Mouse (Mus musculus): ENCODE results near the gene Pafah2. TPM values are rescaled to one million over a fixed set of nuclear protein-coding genes. Genes with fewer than 3 reads are reported as not detected.

The Pafah2 gene
- not detected in 2 replicates for polyA plus RNA-seq (2012)

DNA sequence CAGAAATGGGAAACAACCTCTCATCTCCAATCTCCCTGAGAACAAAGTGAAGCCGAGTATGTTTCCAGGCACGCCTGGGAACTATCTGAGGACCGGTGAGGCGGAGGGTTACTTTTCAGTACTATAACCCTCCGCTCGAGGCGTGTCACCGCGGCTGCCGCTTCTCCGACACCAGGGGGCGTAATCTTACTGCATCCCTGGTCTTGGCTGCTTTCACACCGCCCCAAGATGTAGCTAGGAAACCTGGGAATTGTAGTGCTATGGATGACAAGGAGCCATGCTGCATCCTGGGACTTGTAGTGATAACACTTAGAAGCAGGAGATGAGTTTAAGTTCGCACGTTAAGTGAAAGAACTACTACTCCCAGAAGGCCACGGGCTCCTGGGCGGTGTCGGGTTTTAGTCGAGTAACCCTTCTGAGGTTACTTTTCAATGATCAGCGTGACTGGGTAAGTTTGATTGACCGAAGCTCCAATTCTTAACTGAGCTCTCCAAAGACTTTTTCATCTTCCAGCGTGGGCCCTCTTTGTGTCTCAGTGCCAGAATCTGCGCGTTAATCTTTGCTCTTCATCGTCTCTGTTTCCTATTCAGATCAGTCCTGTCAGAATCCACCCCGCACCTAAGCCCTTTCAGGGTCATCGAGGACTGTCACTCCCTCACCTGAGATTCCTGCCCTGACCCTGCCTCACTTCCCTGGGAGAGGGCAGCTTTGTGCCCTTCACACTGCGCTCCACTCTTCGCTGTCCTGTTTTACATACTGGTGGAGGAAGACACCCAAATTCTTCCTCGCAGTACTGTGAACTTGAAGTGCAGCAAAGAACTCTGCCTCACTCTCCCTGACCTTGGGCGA is at the start of gene Pafah2:
Pafah2 (plus strand) TSS at position 344 of the 849 bp plus-strand sequence.
- no peak for TF ChIP-seq TAL1 (IDR thresholded peaks at IDR 0.05; ENCODE audit: low read length)
- peaks cover 3% of the 10 kb centered on the region for H3K27me3 ChIP-seq (ENCODE audit: control insufficient read depth)
- no peaks in the 10 kb centered on the region for H3K9me3 ChIP-seq (ENCODE audit: control insufficient read depth, low read length)
- peaks cover 18% of the 10 kb centered on the region for H3K4me1 ChIP-seq (ENCODE audit: control insufficient read depth)
- H3K36me3 ChIP-seq (ENCODE audit: control insufficient read depth) = no peaks in the 10 kb centered on the region
- peak within 1 kb of the TSS; percentile 54 for H3K4me3 ChIP-seq (replicated peaks)

DNA sequence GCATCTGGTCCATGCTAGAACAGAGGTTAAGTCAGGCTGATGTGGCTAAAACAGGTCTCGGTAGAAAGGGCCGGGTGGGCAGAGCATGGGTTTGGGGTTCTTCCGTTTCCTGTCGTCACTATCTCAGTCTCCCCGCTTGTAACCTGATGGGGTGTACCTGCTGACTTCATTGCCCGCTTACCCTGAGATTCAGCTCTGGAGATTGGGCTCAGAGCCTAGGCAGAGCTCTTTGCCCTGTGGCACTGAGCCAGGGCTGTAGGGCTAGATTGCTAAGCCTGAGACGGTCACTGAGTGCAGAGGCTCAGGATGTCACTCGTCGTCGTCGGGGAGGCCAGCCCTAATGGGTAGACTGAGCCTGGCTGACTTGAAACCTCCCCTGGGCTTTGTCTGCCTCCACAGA is 48.0 kb upstream of the Pafah2 start:
- Histone ChIP-seq H3K4me1 (ENCODE audit: control insufficient read depth) (no peaks in the 10 kb centered on the region), H3K9me3 (ENCODE audit: control insufficient read depth, low read length) (peaks cover 4% of the 10 kb centered on the region; the same call in 1 of the 2 replicates), H3K4me3 (replicated peaks) (no peak overlapping the region)

DNA sequence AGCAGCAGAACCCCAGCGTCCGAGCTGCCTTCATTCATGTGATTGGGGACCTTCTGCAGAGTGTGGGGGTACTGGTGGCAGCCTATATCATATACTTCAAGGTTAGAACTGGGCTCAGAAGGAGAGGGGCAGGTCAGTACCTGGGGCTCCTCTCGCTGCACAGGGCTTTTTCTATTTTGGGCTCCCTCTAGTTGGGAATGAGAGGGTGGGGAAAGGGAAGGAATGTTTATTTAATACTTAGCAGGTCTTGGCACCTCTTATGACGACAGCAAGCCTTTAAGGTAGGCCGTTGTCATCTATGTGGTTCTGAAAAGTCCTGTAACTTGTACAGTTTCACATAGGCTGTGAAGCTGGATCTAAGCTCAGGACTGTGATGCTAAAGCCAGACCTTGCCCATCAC is 47.6 kb upstream of the Pafah2 start:
- Histone ChIP-seq H3K4me1 (ENCODE audit: control insufficient read depth) (no peaks in the 10 kb centered on the region), H3K9me3 (ENCODE audit: control insufficient read depth, low read length) (no peaks in the 10 kb centered on the region; the same call in 1 of the 2 replicates), H3K27me3 (ENCODE audit: control insufficient read depth) (peaks cover 22% of the 10 kb centered on the region), H3K4me3 (replicated peaks) (no peak overlapping the region), H3K36me3 (ENCODE audit: control insufficient read depth) (no peaks in the 10 kb centered on the region)
- TF ChIP-seq GATA1 (IDR thresholded peaks at IDR 0.05; ENCODE audit: low read length) (no peak), TAL1 (IDR thresholded peaks at IDR 0.05; ENCODE audit: low read length) (no peak)

More for the DNA sequence above, 48.0 kb upstream of the Pafah2 start:
- Histone ChIP-seq H3K27me3 (ENCODE audit: control insufficient read depth) (peaks cover 26% of the 10 kb centered on the region), H3K36me3 (ENCODE audit: control insufficient read depth) (no peaks in the 10 kb centered on the region)
- TF ChIP-seq GATA1 (IDR thresholded peaks at IDR 0.05; ENCODE audit: low read length) (no peak), TAL1 (IDR thresholded peaks at IDR 0.05; ENCODE audit: low read length) (no peak)

DNA sequence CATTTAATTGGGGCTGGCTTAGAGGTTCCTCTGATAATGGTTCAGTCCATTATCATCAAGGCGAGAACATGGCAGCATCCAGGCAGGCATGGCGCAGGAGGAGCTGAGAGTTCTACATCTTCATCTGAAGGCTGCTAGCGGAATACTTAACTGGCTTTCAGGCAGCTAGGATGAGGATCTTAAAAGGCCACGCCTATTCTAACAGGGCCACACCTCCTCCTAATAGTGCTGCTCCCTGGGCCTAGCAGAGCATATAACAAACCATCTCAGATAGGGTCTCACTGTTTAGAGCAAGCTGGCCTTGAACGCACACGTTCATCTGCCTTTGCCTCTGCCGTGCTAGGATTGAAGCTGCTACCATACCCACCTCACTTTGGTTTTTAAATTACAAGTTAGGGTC is 46.3 kb upstream of the Pafah2 start:
- no peaks in the 10 kb centered on the region for H3K36me3 ChIP-seq (ENCODE audit: control insufficient read depth)
- H3K4me1 ChIP-seq (ENCODE audit: control insufficient read depth) = no peaks in the 10 kb centered on the region
- no peak for TF ChIP-seq TAL1 (IDR thresholded peaks at IDR 0.05; ENCODE audit: low read length)
- peaks cover 9% of the 10 kb centered on the region for H3K27me3 ChIP-seq (ENCODE audit: control insufficient read depth)
- H3K9me3 ChIP-seq (ENCODE audit: control insufficient read depth, low read length) = no peaks in the 10 kb centered on the region
- H3K4me3 ChIP-seq (replicated peaks) = no peak overlapping the region

DNA sequence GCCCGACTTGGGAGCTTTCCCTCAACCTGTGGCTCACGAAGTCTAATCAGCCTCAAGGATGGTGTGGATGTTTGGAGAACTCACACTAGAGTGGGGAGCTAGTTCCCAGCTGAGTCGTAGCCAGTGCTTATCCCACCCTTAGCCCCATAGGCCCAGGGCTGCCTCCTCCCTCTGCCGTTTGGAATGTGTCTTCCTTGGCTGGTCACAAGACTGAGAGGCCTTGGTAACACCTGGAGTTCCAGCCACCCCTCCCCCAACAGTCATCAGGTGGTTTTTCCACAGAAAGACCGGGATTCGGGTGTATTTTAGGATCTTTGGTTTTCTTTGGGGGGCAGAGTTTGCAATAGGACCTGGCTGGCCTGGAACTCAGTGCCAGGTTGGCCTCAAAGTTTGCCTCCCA is 45.5 kb upstream of the Pafah2 start:
- TF ChIP-seq GATA1 (IDR thresholded peaks at IDR 0.05; ENCODE audit: low read length) = no peak
- TF ChIP-seq TAL1 (IDR thresholded peaks at IDR 0.05; ENCODE audit: low read length) = no peak
- no peaks in the 10 kb centered on the region for H3K9me3 ChIP-seq (ENCODE audit: control insufficient read depth, low read length)
- H3K27me3 ChIP-seq (ENCODE audit: control insufficient read depth) = peaks cover 3% of the 10 kb centered on the region
- no peaks in the 10 kb centered on the region for H3K36me3 ChIP-seq (ENCODE audit: control insufficient read depth)
- H3K4me3 ChIP-seq (replicated peaks) = no peak overlapping the region
- H3K4me1 ChIP-seq (ENCODE audit: control insufficient read depth) = no peaks in the 10 kb centered on the region

DNA sequence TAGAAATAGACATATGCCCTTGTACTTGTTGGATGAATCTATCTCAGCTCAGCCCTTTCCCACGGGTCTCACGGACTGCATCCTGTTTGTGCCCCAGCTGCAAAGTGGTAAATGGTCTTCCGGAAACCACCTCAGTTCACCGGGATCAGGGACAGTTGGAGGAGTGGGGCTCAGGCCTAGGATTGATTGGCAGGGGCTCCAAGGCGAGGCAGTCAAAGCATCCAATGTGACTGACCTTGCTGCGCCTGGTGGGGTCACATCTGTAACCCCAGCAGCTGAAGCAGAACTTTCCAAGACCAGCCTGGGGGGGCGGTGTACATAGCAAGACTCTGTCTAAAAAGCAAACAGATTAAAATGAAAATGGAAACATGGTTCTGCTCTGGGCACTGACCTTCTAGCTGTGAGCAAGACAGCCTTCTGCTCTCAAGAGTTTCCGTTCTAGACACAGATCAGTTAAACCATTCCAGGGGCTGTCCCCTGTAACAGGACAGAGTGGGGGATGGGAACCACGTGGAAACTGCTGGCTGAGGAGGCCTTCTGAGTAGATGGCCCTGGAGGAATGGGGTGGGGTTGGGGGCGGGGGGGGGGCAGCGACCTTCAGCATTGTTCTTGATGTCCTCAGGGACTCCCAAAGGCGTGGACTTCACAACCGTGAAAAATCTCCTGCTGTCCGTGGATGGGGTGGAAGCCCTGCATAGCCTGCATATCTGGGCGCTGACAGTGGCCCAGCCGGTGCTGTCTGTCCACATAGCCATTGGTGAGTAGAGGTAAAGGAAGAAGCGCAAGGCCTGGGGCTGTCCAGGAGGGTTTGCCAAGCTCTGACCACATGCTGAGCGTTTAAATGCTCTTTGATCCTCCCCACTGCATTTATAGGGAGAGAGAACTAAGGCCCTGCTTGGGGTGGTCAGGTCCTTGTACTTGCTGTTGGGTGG is 44.5 kb upstream of the Pafah2 start:
- Histone ChIP-seq H3K4me1 (ENCODE audit: control insufficient read depth) (no peaks in the 10 kb centered on the region), H3K36me3 (ENCODE audit: control insufficient read depth) (no peaks in the 10 kb centered on the region)

DNA sequence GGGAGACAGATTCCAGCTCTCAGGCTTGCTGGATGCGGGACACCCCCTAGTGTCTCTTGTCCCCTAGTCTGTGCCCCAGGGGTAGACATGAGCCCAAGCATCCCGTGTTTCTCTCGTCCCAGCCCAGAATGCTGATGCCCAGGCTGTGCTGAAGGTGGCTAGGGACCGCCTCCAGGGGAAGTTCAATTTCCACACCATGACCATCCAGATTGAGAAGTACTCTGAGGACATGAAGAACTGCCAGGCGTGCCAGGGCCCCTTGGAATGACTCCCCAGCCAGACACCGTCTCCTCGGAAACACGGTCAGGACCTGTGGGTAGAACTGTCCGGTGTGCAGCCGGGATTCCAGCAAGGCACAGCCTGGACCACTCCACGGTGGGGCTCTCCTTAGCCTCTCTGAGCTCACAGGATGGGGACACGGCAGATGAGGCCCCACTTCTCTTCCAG is 43.8 kb upstream of the Pafah2 start:
- no peaks in the 10 kb centered on the region; the same call in 1 of the 2 replicates for H3K27me3 ChIP-seq (ENCODE audit: control insufficient read depth)
- H3K4me3 ChIP-seq (replicated peaks) = no peak overlapping the region
- no peaks in the 10 kb centered on the region for H3K9me3 ChIP-seq (ENCODE audit: control insufficient read depth, low read length)
- H3K4me1 ChIP-seq (ENCODE audit: control insufficient read depth) = peaks cover 2% of the 10 kb centered on the region; the same call in 1 of the 2 replicates
- H3K36me3 ChIP-seq (ENCODE audit: control insufficient read depth) = no peaks in the 10 kb centered on the region
- no peak for TF ChIP-seq GATA1 (IDR thresholded peaks at IDR 0.05; ENCODE audit: low read length)
- TF ChIP-seq TAL1 (IDR thresholded peaks at IDR 0.05; ENCODE audit: low read length) = no peak

More for the DNA sequence above, 44.5 kb upstream of the Pafah2 start:
- H3K9me3 ChIP-seq (ENCODE audit: control insufficient read depth, low read length) = no peaks in the 10 kb centered on the region
- no peaks in the 10 kb centered on the region for H3K27me3 ChIP-seq (ENCODE audit: control insufficient read depth)
- no peak for TF ChIP-seq TAL1 (IDR thresholded peaks at IDR 0.05; ENCODE audit: low read length)
- TF ChIP-seq GATA1 (IDR thresholded peaks at IDR 0.05; ENCODE audit: low read length) = no peak
- H3K4me3 ChIP-seq (replicated peaks) = no peak overlapping the region

DNA sequence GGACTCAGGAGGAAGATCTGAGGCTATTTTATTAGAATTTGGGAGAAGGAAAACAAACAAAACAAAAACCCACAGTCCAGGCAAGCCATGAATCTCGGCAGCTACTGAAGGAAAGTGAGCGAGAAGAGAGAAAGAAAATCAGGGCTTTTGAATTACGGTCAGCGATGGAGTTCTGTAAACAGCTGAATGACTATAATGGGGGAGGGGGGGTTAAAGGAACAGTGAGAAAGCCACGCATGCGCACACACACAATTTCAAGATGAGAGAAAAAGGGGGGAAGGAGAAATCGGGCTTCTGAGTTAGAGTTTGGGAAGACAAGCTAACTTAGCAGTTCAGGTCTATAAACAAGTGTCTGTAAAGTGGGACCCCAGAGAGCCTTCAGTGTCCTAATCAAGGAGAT is 43.2 kb upstream of the Pafah2 start:
- peaks cover 4% of the 10 kb centered on the region; the same call in 1 of the 2 replicates for H3K4me1 ChIP-seq (ENCODE audit: control insufficient read depth)
- H3K4me3 ChIP-seq (replicated peaks) = no peak overlapping the region
- H3K9me3 ChIP-seq (ENCODE audit: control insufficient read depth, low read length) = no peaks in the 10 kb centered on the region
- no peaks in the 10 kb centered on the region; the same call in 1 of the 2 replicates for H3K27me3 ChIP-seq (ENCODE audit: control insufficient read depth)
- TF ChIP-seq TAL1 (IDR thresholded peaks at IDR 0.05; ENCODE audit: low read length) (no peak), GATA1 (IDR thresholded peaks at IDR 0.05; ENCODE audit: low read length) (no peak)
- no peaks in the 10 kb centered on the region for H3K36me3 ChIP-seq (ENCODE audit: control insufficient read depth)

Measured in erythroblast, embryonic 14.5 days (primary cell).